Mouse (Mus musculus) kidney, embryonic 16.5 days (tissue): Measurements from ENCODE around the gene Trpd52l3. TPM values are rescaled to one million over a fixed set of nuclear protein-coding genes. Genes with fewer than 3 reads are reported as not detected.

ENCODE experiments used
- ATAC-seq: fragments of 200-750 bp; cut with Nextera tagmentation; 2 replicates; pipeline ENCODE4 v1.8.0; 2017; ENCODE audit warnings: moderate TSS enrichment; ENCODE audit not compliant: low FRiP score, low TSS enrichment
- H3K27ac ChIP-seq: fragments of 300-500 bp; sonication (generic); 2 replicates; pipeline ENCODE4 v1.5.1; 2014; ENCODE audit warnings: low read length
- H3K27me3 ChIP-seq: fragments of 300-500 bp; sonication (generic); 2 replicates; pipeline ENCODE4 v1.6.1; 2014; ENCODE audit warnings: low read length, control low read depth, mixed read lengths; ENCODE audit not compliant: insufficient read depth
- H3K36me3 ChIP-seq: fragments of 300-500 bp; sonication (generic); 2 replicates; pipeline ENCODE4 v1.6.1; 2014; ENCODE audit warnings: low read length, control low read depth, mixed read lengths; ENCODE audit not compliant: insufficient read depth
- H3K4me1 ChIP-seq: fragments of 300-500 bp; sonication (generic); 2 replicates; pipeline ENCODE4 v1.6.1; 2014; ENCODE audit warnings: low read length, control low read depth, mixed read lengths; ENCODE audit not compliant: insufficient read depth
- H3K4me2 ChIP-seq: fragments of 300-500 bp; sonication (generic); replicated peaks from 2 replicates; pipeline ENCODE4 v1.6.1; 2014; ENCODE audit warnings: low read depth, low read length
- H3K4me3 ChIP-seq: fragments of 300-500 bp; sonication (generic); 2 replicates; pipeline ENCODE4 v1.5.1; 2014; ENCODE audit warnings: mild to moderate bottlenecking, low read length
- H3K9ac ChIP-seq: fragments of 300-500 bp; sonication (generic); replicated peaks from 2 replicates; pipeline ENCODE4 v1.6.1; 2014; ENCODE audit warnings: low read length
- H3K9me3 ChIP-seq: fragments of 300-500 bp; sonication (generic); 2 replicates; pipeline ENCODE4 v1.6.1; 2016; ENCODE audit warnings: low read length, control low read depth
- WGBS: fragments of 180-500 bp; shearing (Covaris S2); extraction: QIAGEN DNeasy Blood & Tissue Kit; methylation state at CpG from one replicate; pipeline ENCODE4 v1.1.7; 2014; 5-methylcytosine and 5-hydroxymethylcytosine counted together
- polyA plus RNA-seq: library from polyadenylated mRNA; unstranded; fragments of >200 nt; fragmentation: Nextera tagmentation; extraction: Ambion mirVana; gene quantifications from 2 replicates; pipeline ENCODE4 v1.2.1, GENCODE M21; 2015

Trpd52l3 gene
- 0.06 TPM in 1 of 2 replicates, not detected in the other for polyA plus RNA-seq

GRCm38 (mm10) chr19:30003621-30004020, at the start of gene Trpd52l3:
Gene Trpd52l3, plus strand, starts transcription at chr19:30003790.
- no peak within 1 kb of the TSS for H3K4me2 ChIP-seq
- H3K36me3 ChIP-seq = no peaks in the 10 kb centered on the region
- no peak within 1 kb of the TSS for H3K4me3 ChIP-seq
- H3K9ac ChIP-seq = no peak within 1 kb of the TSS
- 0 out of 2 replicates have a peak, but pooled peaks cover 4% of the 10 kb centered on the region for H3K9me3 ChIP-seq
- H3K27me3 ChIP-seq = no peaks in the 10 kb centered on the region
- no peaks in the 10 kb centered on the region for H3K4me1 ChIP-seq
- WGBS = 91% methylated on average over 9 of the region's 9 CpGs
- no peak within 1 kb of the TSS for H3K27ac ChIP-seq
- no peak for ATAC-seq

- no peak for ATAC-seq
- Histone ChIP-seq H3K4me1 (peaks cover 2% of the 10 kb centered on the region), H3K36me3 (0 out of 2 replicates have a peak, but pooled peaks cover 10% of the 10 kb centered on the region), H3K27ac (no peak overlapping the region), H3K27me3 (no peaks in the 10 kb centered on the region), H3K4me3 (no peak overlapping the region), H3K9ac (no peak overlapping the region), H3K4me2 (no peak overlapping the region), H3K9me3 (no peaks in the 10 kb centered on the region)
- 97% methylated on average over 3 of the region's 3 CpGs for WGBS
Measured at GRCm38 (mm10) chr19:29953833-29954232, 49.8 kb upstream of the Trpd52l3 start.

GRCm38 (mm10) chr19:29955454-29955853, 48.1 kb upstream of the Trpd52l3 start:
- ATAC-seq = no peak
- Histone ChIP-seq H3K4me1 (no peaks in the 10 kb centered on the region), H3K9me3 (no peaks in the 10 kb centered on the region), H3K4me3 (no peak overlapping the region), H3K27me3 (no peaks in the 10 kb centered on the region), H3K27ac (no peak overlapping the region), H3K36me3 (0 out of 2 replicates have a peak, but pooled peaks cover 8% of the 10 kb centered on the region), H3K4me2 (no peak overlapping the region), H3K9ac (no peak overlapping the region)
- 93% methylated on average over 2 of the region's 2 CpGs for WGBS

GRCm38 (mm10) chr19:29960906-29961305, 42.7 kb upstream of the Trpd52l3 start:
- WGBS = 87% methylated on average over 4 of the region's 4 CpGs
- H3K9ac ChIP-seq = no peak overlapping the region
- H3K36me3 ChIP-seq = 0 out of 2 replicates have a peak, but pooled peaks cover 8% of the 10 kb centered on the region

GRCm38 (mm10) chr19:29961842-29962241, 41.7 kb upstream of the Trpd52l3 start:
- Histone ChIP-seq H3K4me1 (no peaks in the 10 kb centered on the region), H3K27me3 (no peaks in the 10 kb centered on the region), H3K27ac (no peak overlapping the region), H3K9ac (no peak overlapping the region), H3K36me3 (0 out of 2 replicates have a peak, but pooled peaks cover 8% of the 10 kb centered on the region), H3K9me3 (peaks cover 9% of the 10 kb centered on the region; the same call in 1 of the 2 replicates), H3K4me3 (no peak overlapping the region), H3K4me2 (no peak overlapping the region)
- 79% methylated on average over 6 of the region's 6 CpGs for WGBS
- ATAC-seq = no peak

More at GRCm38 (mm10) chr19:29960906-29961305, 42.7 kb upstream of the Trpd52l3 start:
- no peak overlapping the region for H3K4me3 ChIP-seq
- no peak overlapping the region for H3K27ac ChIP-seq
- H3K27me3 ChIP-seq = no peaks in the 10 kb centered on the region
- H3K4me1 ChIP-seq = no peaks in the 10 kb centered on the region
- ATAC-seq = no peak
- H3K9me3 ChIP-seq = 0 out of 2 replicates have a peak, but pooled peaks cover 2% of the 10 kb centered on the region
- H3K4me2 ChIP-seq = no peak overlapping the region

GRCm38 (mm10) chr19:29963598-29964092, 39.9 kb upstream of the Trpd52l3 start:
- Histone ChIP-seq H3K4me3 (no peak overlapping the region), H3K27me3 (no peaks in the 10 kb centered on the region), H3K4me1 (no peaks in the 10 kb centered on the region), H3K27ac (no peak overlapping the region), H3K9me3 (peaks cover 9% of the 10 kb centered on the region; the same call in 1 of the 2 replicates), H3K4me2 (no peak overlapping the region), H3K36me3 (no peaks in the 10 kb centered on the region), H3K9ac (no peak overlapping the region)
- WGBS = 75% methylated on average over 2 of the region's 2 CpGs
- ATAC-seq = no peak

GRCm38 (mm10) chr19:29967960-29968359, 35.6 kb upstream of the Trpd52l3 start:
- peaks cover 9% of the 10 kb centered on the region; the same call in 1 of the 2 replicates for H3K9me3 ChIP-seq
- no peaks in the 10 kb centered on the region for H3K4me1 ChIP-seq
- 65% methylated on average over 3 of the region's 3 CpGs for WGBS
- no peak overlapping the region for H3K4me3 ChIP-seq
- no peak for ATAC-seq
- no peak overlapping the region for H3K4me2 ChIP-seq
- no peak overlapping the region for H3K27ac ChIP-seq
- H3K36me3 ChIP-seq = no peaks in the 10 kb centered on the region
- H3K9ac ChIP-seq = no peak overlapping the region
- H3K27me3 ChIP-seq = no peaks in the 10 kb centered on the region

- Histone ChIP-seq H3K9me3 (0 out of 2 replicates have a peak, but pooled peaks cover 2% of the 10 kb centered on the region), H3K27ac (no peak overlapping the region), H3K36me3 (no peaks in the 10 kb centered on the region), H3K9ac (no peak overlapping the region), H3K4me2 (no peak overlapping the region), H3K27me3 (no peaks in the 10 kb centered on the region), H3K4me1 (no peaks in the 10 kb centered on the region), H3K4me3 (no peak overlapping the region)
- WGBS = 73% methylated on average over 5 of the region's 5 CpGs
- ATAC-seq = no peak
Measured at GRCm38 (mm10) chr19:29973396-29973795, 30.2 kb upstream of the Trpd52l3 start.

GRCm38 (mm10) chr19:29978847-29979246, 24.7 kb upstream of the Trpd52l3 start:
- 54% methylated on average over 2 of the region's 2 CpGs for WGBS
- Histone ChIP-seq H3K27ac (no peak overlapping the region), H3K36me3 (no peaks in the 10 kb centered on the region), H3K9ac (no peak overlapping the region), H3K4me3 (no peak overlapping the region), H3K4me2 (no peak overlapping the region), H3K27me3 (no peaks in the 10 kb centered on the region), H3K4me1 (peaks cover 2% of the 10 kb centered on the region), H3K9me3 (0 out of 2 replicates have a peak, but pooled peaks cover 2% of the 10 kb centered on the region)
- ATAC-seq = no peak

GRCm38 (mm10) chr19:29979452-29980089, 24.0 kb upstream of the Trpd52l3 start:
- no peak overlapping the region for H3K4me2 ChIP-seq
- ATAC-seq = no peak

More at GRCm38 (mm10) chr19:29979452-29980089, 24.0 kb upstream of the Trpd52l3 start:
- Histone ChIP-seq H3K27ac (no peak overlapping the region), H3K4me3 (no peak overlapping the region), H3K27me3 (no peaks in the 10 kb centered on the region), H3K9me3 (0 out of 2 replicates have a peak, but pooled peaks cover 2% of the 10 kb centered on the region), H3K4me1 (peaks cover 9% of the 10 kb centered on the region), H3K36me3 (no peaks in the 10 kb centered on the region), H3K9ac (no peak overlapping the region)
- WGBS = 77% methylated on average over 8 of the region's 8 CpGs
